Mouse (Mus musculus) spleen, adult 18-20 months (tissue): ENCODE measurements around the gene Aqp1.

Experiments
- DNase-seq, 2 experiments: peaks; one replicate each; pipeline ENCODE4 v3.0.0; 2022; ENCODE audit warnings: mixed read lengths in 2 of 2

The Aqp1 gene

DNA sequence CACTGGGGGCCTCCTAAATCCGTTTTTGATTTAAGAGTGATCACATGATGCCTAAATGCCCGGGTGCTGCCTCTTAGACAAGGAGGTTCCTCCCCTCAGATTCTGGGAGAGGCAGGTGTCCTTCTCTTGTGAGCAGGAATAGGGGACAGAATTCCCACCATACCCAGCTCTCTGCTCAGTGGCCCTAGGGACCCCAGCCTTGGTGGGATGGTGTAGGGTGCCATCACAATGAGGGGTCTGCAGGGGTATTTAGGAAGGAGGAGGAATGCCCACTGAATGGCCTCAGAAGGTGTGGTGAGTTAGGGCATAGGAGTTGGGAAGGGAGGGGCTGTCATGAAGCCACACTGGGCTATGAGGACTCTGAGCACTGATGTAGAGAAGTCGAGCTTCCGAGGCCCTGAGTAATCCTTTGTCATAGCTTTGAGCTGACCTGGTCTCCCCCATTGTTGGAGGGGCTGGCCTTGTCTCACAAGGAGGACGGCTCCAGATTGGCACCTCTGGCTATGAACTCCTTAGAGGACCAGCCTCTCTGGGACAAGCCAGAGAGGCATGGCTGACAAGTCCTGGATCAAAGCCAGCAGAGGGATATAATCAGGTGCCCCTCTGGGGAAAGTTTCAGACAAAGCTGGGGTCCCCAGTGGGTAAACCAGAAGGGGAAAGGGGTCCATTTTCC, 4.0 kb upstream of the Aqp1 start:
- DNase-seq, result no peak

DNA sequence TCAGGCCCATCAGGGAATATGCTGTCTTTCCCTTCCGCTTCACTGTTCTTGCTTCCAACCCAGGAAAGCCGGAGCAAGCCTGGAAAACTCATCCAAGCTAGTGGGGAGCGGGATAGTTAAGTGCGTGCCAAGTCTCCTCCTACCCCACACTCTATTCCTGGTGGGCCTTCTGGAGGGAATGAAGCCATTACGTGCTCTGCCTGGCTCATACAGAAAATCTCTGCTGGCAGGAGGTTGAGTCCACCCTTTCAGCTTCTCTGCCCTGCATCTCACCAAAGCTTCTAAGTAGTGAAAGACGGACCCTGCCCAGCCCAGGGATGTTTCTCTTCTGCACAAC, 3.5 kb upstream of the Aqp1 start:
- no peak for DNase-seq

DNA sequence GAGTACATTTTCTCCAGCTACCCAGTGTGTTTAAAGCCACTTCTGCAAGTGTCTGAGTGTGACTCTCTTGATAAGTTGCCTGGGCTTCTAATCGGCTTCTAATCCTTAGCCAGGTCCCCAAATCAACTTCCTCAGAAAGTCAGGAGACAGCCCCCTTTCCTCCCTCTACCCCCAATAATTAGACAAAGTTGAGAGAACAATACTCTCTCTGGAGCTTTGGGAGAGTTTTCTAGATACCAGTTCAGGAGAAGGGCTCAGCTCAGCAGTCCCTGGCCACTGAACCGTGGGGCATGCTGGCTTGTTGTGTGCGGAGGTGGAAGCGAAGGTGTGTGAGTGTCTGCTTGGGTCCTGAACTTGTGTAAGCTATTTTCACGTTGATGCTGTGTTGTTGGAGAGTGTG, 1.0 kb downstream of the Aqp1 start:
- no peak for DNase-seq

DNA sequence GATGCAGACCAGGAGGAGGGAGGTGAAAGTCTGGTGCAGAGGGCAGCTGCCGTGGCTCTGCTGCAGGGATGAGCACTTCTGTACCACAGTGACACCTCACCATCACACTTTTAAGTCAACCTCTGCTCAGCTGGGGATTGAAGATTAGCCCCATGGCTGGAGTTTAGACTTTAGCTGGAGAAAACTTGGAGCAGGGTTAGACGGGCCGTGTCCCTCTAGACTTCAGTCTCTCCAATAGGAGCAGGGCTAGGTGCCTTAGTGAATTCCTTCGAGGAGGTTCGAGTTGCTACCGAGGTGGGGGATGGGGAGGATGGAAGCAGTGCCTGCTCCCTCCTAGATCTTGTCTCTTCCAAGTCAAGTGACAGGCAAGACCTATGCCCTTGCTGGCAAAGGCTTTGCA, 1.8 kb downstream of the Aqp1 start:
- no peak for DNase-seq

DNA sequence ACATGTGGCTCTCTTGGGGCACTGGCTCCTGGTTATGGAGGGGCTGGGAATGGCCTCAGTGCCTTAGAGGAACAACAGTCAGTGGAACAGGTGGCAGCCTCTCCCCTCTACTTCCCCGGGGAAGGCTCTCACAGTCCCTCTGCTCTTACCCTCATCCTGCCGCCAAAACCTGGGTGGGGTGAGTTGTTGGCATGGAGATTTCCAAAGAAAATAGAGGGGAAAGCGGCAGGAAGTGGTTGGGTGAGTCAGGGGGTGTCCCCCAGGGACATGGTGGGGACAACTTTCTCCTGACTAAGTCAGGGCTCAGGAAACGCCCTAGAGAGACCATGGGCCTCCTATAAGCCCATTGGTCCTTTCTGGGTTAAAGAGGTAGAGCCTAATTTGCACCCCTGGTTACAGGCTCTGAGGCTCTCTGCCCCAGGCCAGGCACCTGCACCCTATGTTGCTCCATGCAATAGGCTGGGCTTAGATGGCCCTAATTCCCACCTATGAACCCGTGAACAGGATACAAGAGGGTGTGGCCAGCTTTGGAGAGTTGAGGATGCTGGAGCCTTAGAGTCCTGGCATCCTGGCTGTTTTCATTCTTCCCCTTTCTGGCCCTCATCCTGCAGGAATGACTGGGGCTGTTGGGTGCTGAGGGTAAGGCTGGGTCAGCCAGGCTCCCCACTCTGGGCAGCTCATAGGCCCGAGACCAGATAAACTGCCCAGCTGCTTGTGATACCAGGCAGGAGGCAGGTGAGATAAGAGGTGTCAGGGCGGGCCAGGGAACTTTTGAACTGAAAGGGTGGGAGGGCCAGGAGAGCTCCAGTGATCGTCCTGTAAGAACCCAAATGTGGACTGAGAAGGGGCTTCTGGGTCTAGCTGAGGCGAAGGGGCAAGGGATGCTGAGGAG, 2.9 kb downstream of the Aqp1 start:
- DNase-seq, result no peak

DNA sequence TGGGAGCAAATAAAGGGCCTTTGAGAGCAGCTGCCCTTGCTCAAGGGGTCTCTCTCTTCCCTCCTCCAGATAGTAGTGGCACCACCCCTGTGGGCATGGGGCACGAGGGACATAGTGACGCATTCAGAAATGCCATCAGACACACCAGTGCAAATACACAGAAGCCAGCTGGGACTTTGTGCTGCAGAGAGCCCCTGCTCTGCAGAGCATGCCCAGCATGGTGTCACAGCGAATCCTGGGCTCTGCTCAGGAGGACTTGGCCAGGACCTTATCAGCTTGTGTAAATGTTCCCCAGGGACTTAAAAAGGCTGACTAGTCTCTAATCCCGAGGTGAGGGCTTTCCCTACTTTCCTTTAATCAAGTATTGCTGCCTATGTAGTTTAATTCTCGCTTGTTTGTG, 5.5 kb downstream of the Aqp1 start:
- no peak for DNase-seq

DNA sequence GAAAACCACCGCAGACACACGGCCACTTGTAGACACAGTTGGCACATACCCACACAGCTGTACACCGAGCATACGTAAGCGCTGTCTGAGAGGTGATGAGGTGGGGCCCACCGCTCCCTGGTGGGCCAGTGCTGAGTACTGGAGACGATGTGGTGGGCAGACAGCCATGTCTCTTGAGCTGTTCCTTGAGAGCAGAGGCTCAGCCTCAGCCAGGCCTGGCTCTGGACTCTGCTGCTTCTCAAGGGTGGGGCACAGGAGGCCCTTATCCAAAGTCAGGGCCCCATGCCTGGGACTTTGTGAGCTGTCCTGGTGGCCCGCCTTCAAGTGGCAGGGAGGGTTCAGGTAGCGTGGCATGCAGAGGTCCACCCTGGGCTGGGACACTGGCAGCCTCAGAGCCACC, 6.1 kb downstream of the Aqp1 start:
- no peak for DNase-seq

DNA sequence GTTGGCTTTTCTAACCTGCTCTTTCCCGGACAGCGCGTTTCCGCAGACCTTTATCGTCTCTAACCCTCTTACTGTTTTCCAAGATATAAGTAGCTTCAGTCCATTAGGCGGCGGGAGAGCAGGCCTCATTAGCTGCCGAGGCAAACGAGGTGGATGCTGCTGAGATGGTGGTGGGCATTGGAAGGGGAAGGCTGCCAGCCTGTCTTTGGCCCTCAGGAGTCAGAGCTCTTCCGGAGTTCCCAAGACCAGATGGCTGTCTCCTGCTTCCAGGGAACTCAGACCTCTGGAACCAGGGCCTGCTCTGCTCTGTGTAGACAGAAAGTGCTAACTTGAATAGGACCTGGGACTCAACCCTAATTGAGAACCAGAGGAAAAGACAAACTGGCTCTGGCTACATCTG, 7.2 kb downstream of the Aqp1 start:
- DNase-seq, result peak in 1 of 2 experiments; percentile 1

DNA sequence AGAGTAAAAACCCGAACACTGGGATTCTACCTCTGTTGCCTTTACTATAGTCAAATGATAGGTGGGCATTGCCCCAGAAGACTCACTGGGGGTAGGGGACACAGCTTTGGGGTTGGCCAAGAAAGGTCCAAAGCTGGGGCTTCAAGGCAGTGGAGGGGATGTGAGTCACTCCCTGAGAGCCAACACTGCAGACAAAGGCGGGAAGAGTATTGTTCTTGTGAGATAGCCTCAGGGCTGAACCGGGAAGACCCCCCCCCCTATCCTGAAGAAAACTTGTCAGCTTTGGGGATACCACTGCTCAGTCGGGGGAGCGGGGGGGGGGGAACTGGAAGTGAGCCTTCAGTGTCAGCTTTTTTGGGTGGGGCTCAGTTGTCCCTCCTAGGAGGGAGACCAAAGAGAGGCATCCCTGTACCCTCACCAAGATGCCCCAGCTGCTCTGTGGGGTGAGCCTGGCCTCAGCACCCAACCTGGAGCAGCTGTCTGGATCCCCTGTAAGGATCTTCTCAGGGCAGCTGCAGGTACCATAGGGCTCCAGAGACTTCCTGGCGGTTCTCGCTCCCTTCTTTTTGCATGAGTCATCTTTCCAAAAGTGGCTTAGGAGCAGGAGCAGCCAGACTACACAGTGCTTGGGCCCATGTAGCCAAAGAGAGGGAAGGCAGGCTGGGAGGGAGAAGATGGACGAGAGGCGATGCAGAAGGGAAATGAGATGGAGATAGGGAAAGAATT, 8.2 kb downstream of the Aqp1 start:
- no peak for DNase-seq

DNA sequence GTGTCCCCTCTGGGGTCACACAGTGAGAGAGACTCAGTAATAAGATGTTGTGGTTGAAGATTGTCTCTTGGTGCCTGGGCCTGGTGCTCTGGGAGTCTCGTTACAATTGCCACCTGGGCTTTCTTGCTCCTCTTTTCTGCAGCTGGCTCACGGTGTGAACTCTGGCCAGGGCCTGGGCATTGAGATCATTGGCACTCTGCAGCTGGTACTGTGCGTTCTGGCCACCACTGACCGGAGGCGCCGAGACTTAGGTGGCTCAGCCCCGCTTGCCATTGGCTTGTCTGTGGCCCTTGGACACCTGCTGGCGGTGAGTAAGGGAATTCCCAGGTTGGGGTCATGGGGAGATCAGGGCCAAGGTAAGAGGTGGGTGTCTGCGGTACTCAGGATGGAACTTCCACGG, 9.0 kb downstream of the Aqp1 start:
- DNase-seq, result peak in 1 of 2 experiments; percentile 3

DNA sequence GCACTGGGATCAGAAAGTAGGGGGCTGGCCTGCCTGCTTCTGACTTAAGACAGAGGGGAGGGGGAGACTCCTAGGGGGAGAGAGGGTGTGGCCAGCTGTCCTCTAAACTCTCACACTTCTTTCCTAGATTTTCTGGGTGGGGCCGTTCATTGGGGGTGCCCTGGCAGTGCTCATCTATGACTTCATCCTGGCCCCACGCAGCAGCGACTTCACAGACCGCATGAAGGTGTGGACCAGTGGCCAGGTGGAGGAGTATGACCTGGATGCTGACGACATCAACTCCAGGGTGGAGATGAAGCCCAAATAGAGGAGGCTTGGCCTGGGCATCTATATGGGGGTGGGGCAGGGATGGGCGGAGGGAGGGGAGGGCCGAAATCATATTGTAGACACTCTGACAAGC, 10.3 kb downstream of the Aqp1 start:
- peak in 1 of 2 experiments; percentile 1 for DNase-seq

DNA sequence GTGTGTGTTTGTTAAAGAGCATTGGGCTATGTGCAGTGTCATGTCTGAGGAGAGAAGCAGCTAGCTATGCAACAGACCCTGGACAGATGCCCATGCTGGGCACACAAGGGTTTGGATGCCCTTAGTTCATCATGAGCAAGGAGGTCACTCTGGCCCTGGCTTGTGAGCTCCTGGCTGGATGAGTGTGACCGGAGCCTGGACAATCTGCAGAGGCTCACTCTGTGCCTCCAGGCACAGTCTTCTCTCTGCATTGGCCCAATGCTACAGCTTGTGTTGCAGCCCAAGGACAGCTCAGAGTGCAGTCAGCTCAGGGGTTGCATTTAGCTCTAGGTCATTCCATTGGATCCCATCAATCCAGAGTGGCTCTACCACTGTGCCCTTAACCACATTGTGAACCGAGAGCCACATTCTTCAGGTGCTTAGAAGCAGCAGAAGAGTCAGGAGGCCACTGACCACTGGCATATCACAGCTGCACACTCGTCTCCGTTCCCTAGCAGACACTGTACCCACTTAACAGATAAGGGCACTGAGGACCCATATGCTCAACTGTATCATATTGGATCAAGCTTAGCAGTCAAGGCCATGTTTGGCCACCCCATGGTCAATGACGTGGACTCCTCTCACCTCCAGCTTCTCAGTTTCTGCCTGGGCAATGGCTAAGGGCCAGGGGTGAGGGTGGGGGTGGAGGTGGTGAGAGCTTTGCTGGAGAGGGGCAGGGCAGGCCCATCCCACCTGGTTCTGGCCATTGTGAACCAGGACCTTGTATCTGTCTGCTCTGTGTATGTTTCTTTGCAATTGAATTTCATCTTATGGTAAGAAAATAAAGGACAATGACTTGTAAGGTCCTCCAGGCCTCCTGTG, 11.7 kb downstream of the Aqp1 start:
- DNase-seq, result no peak

DNA sequence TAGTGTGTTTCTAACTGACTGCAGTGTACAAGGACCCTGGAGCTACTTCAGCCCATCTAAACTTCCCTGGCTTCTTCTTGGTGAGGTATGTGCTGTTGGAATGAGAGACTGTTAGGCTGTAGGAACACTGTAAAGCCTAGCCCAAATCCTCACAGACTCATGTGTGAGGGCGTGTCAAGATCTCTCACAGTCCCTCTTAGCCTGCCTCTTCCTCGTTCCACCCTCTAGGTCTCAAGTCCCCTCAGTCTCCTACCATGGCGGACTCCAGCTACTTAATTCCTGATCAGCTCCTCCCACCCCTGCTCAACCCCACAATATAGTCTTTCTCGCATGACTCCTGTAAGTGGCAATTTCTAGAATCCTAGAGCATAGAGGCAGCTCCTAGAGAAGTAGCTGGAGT, 13.0 kb downstream of the Aqp1 start:
- DNase-seq, result no peak

DNA sequence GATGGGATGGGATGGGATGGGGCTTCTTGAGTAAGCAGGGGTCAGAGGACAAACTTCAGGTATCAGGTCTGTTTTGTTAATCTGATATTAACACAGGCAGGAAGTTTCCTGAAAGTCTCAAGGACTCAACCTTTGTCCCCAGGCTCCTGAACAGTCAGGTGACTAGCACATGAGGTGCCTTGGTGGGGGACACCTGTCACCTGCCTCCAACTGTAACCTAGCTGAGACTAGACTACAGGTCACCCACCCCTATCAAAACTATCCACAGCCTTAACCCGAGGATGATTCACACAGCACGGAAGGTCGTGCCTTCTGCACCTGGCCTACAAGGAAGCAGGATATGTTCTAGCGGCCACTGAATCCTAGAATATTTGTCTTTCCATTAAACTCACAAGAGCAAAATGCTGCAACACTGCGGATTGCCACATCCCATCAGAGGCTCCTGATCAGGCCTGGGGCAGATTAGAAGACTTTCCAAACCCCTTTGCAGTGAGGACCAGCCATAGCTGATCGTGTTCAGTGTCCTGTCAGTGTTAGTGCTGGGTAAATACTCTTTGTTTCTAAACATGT, 14.2 kb downstream of the Aqp1 start:
- no peak for DNase-seq

DNA sequence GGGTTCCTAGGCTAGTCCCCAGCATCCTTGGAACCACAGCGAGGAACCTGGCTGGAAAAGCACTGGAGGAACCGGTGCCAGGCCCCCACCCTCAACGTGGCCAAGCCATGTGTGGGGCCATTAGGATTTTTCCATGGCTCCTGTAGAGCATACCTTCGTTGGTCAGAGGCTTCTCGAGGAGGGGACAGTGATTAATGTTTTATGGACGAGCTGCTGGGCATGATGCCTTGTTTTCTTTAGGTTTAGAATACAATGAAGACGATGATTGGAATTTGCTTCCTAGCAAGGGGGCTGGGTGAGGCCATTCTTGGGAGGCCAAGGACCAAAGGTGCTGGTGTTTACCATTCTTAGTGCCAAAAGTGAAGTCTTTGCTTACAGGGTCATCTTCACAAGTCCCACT, 15.5 kb downstream of the Aqp1 start:
- no peak for DNase-seq

DNA sequence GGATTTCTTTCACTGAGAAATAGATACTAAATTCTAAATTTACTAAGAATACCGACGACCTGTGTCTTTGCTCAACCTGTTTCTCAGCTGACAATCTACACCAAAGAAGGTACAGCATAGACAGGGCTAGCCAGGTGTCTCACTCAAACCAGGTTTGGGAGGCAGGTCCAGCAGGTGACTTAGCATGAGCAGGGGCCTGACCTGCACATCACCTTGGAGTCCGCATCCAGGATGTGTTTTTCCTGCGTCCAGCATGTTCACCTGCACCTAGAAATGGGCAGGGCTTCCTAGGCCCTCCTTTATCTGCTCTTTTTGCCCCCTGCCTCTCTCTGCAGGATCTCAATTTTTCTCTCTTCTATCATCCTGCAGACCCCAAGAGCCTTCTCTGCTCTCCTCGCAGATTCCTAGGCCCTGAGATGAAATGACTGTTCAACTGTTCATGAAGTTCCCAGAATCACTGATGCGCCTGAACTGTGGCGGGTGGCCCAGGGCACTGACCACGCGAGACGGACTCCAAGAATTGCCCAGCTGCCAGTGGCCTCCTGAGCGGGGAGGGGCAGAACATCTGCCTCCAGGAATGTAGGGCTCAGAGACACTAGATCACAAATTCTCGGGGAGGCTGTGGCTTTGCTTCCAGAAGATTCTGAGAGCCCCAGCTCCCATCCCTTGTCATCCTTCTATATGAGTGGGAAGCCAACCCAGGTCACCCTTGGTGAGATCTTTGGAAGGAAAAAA, 17.6 kb downstream of the Aqp1 start:
- no peak for DNase-seq

DNA sequence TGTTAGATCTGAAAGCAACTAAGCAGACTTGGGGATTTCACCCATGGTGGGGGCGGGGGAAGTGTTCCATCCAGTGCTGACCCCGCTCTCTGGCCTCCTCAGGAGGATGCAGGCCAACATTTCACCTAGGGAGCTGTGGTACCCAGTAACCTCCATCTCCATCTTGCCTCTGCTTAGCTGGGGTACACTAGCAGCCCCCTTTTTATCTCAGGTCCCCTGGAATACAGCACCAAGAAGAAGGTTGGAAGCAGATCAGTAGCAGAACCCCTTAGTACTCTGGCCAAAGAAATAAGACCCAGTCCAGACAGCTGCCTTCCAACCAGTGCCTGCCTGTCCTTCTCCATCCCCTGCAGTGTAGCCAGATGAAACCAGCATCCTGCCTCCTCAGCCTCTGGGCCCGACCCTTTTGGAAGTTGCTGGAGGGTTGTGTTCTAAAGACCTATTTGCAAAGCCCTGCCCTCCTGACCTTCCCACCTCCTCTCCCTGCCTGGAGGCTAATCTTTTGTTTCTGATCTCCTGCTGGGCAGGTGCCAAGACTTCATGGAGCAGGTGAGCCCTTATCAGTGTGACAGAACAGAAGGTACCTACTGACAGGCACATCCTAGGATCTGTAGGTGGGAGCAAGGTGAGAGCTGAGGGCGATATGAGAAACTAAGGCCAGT, 18.4 kb downstream of the Aqp1 start:
- DNase-seq, result no peak

DNA sequence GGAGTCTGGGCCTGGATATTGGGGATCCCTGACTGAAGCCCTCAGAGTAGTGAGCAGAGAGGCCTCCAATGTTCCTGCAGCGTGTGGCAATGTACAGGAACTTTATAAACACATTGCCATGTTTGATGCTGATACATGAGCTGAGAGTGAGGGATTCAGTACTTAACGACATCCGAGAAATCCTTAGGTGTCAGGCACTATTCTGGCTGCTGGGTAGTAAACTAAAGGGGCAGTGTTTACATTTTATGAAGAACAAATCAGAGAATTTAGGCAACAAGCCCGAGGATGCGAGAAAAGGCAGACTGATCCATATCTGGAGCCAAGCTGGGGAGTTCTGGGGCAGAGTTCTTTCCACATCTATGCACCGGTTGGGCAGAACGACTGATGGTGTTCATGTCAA, 19.3 kb downstream of the Aqp1 start:
- no peak for DNase-seq

DNA sequence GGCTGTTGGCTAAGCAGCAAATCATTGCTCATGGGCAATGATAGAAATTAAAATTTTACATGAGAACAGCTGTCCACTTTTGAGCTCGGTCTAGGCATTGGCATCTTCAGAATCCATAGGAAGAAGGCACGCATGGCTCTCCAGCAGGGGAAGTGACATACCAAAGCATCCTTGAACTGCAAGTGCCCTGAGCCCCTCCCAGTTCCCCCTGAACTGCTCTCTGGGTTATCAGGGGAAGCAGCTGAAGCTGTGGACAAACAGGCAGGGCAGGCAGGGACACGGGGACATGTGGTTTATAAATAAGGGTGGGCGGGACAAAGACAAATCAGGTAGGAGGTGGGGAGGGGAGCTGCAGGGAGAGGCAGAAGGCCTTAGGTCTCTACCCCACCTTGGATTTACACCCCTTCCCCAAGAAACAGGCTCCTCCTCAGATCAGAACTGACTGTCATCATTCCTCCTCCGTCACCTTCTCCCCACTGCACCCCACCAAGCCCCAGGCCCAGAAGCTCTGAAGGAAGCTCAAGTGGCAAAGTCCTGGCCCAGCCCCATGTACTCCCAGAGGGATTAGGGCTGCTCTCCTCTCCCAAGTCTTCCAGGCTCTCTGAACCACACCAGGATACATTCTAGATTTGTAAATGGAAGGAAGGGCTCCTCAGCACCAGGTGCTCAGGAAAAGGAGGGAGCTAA, 19.9 kb downstream of the Aqp1 start:
- no peak for DNase-seq

DNA sequence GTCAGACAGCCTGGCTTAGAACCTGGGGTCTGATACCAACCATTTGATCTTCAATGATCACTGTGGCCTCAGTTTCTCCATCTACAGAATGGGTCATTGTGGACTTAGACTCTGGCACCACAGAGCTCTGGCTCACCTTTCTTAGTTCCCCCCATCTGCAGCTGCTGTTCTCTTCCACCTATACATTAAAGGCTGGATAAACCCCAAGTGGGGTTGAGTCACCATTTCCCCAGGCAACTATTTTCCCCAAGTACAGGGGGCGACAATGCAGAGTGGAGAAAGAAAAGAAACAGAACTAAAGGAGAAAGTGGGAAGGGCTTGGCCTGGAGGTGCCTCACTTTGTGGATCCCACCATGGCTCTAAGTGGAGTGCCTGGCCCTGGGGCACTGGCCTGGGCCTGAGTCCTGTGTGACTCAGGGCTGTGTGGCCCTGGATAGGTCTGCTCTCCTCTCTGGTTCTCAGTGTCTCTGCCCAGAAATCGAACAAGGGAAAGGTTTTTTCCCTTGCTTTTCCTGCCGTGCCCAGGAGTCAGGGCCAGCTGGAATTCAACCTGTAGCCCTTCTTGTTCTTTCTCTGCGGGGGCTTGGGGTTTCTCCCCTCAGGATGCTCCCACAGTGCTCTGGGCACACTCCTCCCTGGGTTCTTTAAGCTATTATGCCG, 20.9 kb downstream of the Aqp1 start:
- no peak for DNase-seq
